Mouse (Mus musculus): ENCODE measurements around the gene 2410131K14Rik. TPM values are rescaled to one million over a fixed set of nuclear protein-coding genes. Genes with fewer than 3 reads are reported as not detected.

2410131K14Rik gene
- polyA plus RNA-seq, 1 experiment from 2014 or later = 17.7 TPM

GRCm38 (mm10) chr5:118311251-118311650, 66.2 kb downstream of the 2410131K14Rik start:
- POLR2A ChIA-PET = no interaction called here
- CTCF ChIA-PET = interaction anchor here (1.2 kb wide), 1 partner anchor 393 kb away, joined by 3 read pairs; no protein-coding TSS in a partner anchor
- no peaks in the 10 kb centered on the region for H3K27me3 ChIP-seq
- in situ Hi-C loops (cut with MboI; ENCODE audit: low pct_unique_long_range_greater_than_20kb) = no loop called here
- no peak for TF ChIP-seq CTCF (IDR thresholded peaks at IDR 0.05)
- ATAC-seq = no peak
- DNase-seq (ENCODE audit: low read depth, low spot score) = no peak

- DNase-seq (ENCODE audit: low read depth, low spot score) (no peak), ATAC-seq (no peak)
- in situ Hi-C loops (cut with MboI; ENCODE audit: low pct_unique_long_range_greater_than_20kb) = no loop called here
- TF ChIP-seq CTCF (IDR thresholded peaks at IDR 0.05) = no peak
- ChIA-PET CTCF (interaction anchor here (1.0 kb wide), 1 partner anchor 45 kb away, joined by 3 read pairs; no protein-coding TSS in a partner anchor), POLR2A (no interaction called here)
- no peaks in the 10 kb centered on the region for H3K27me3 ChIP-seq
Measured at GRCm38 (mm10) chr5:118313766-118314165, 68.7 kb downstream of the 2410131K14Rik start.

Other genes with a start within 250 kb of the 2410131K14Rik start
- gene Tesc, start 217.5 kb upstream of the 2410131K14Rik start, polyA plus RNA-seq (2021) = 29.5 TPM
- 73.1 TPM for gene Fbxw8, start 89.8 kb upstream of the 2410131K14Rik start, polyA plus RNA-seq (2021)
- 0.14 TPM for gene Hrk, start 80.6 kb upstream of the 2410131K14Rik start, polyA plus RNA-seq (2021)
- gene Rnft2, start 111 bp upstream of the 2410131K14Rik start, polyA plus RNA-seq (2021) = 5.5 TPM